20 mouse cellular contexts compared by ENCODE assay signal in the genomic region with DNA sequence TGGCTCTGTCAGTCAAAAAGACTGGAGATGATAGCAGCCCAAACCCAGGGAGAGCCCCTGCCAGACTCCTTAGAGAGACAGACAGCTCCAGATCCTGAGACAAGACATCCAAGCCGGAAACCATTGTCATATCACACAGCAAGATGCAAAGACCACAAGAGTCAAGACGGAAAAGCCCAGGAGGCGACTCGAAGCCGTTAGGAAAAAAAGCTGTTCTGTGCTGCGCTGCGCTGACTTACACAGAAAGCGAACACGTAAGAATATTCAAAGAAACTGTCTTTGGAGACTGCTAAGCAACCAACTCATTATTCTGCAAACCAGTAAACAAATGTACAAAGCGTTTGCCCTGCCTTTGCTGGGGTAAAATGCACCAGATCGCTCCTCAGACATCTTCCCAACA.
"Had no signal": no experiment of that assay in that cellular context is flagged by ENCODE, and none has a peak within 500 bp of the region (broad histone marks: within the 10 kb centered on the region; RNA-seq: fewer than 3 reads in every experiment).

No protein-coding gene starts in this region.

- H3K9ac ChIP-seq: limb, embryonic 13.5 days; liver, embryonic 12.5 days; liver, embryonic 15.5 days; lung, embryonic 15.5 days; midbrain, embryonic 12.5 days; stomach, embryonic 15.5 days had no signal

- H3K4me2 ChIP-seq: limb, embryonic 13.5 days; liver, embryonic 12.5 days; liver, embryonic 15.5 days; lung, embryonic 15.5 days; midbrain, embryonic 12.5 days; stomach, embryonic 15.5 days had no signal

- H3K4me1 ChIP-seq: limb, embryonic 10.5 days; limb, embryonic 13.5 days; liver, embryonic 12.5 days; liver, embryonic 15.5 days; lung, embryonic 15.5 days; megakaryocyte, embryonic 14.5 days; midbrain, embryonic 12.5 days; stomach, embryonic 15.5 days had no signal

- H3K9me3 ChIP-seq: limb, embryonic 10.5 days; liver, embryonic 12.5 days; liver, embryonic 15.5 days; lung, embryonic 15.5 days; midbrain, embryonic 12.5 days; stomach, embryonic 15.5 days had no signal

- ATAC-seq: intestine, embryonic 16.5 days; liver, embryonic 12.5 days had no signal

- H3K27ac ChIP-seq: layer of hippocampus, adult 2 months; limb, embryonic 10.5 days; limb, embryonic 13.5 days; liver, embryonic 12.5 days; liver, embryonic 15.5 days; lung, embryonic 15.5 days; midbrain, embryonic 12.5 days; stomach, embryonic 15.5 days had no signal

- H3K36me3 ChIP-seq: limb, embryonic 10.5 days; liver, embryonic 12.5 days; liver, embryonic 15.5 days; lung, embryonic 15.5 days; midbrain, embryonic 12.5 days; stomach, embryonic 15.5 days had no signal

- DNase-seq: kidney, adult 18-20 months; kidney, adult 9 months; kidney, postnatal 14 days; layer of hippocampus, adult 9-11 months; liver; lung, adult 18-20 months; lung, postnatal 10 days; lung, postnatal 36 days; spleen, adult 18-20 months; thymus, postnatal 25 days had no signal

- H3K27me3 ChIP-seq: limb, embryonic 13.5 days; liver, embryonic 12.5 days; liver, embryonic 15.5 days; lung, embryonic 15.5 days; midbrain, embryonic 12.5 days; stomach, embryonic 15.5 days had no signal

- H3K4me3 ChIP-seq: layer of hippocampus, adult 2 months; limb, embryonic 10.5 days; limb, embryonic 13.5 days; liver, embryonic 12.5 days; liver, embryonic 15.5 days; lung, embryonic 15.5 days; megakaryocyte, embryonic 14.5 days; midbrain, embryonic 12.5 days; stomach, embryonic 15.5 days had no signal
